ENCODE assay signal across 8 mouse cellular contexts in genomic region chr15:89195690-89196312, GRCm38 (mm10). TPM values are rescaled to one million over a fixed set of nuclear protein-coding genes. Genes with fewer than 3 reads are reported as not detected.
DNase-seq lines count a peak whose midpoint lies in the region; ATAC-seq and TF ChIP-seq lines count a peak whose summit lies in the region.

No protein-coding gene starts in this region.

- peak; percentile 85 for DNase-seq in c-Kit-positive CD71-positive TER-119-positive erythroid progenitor cells, embryonic 14.5 days (ENCODE audit: low spot score)
- DNase-seq in heart, postnatal 10 days: peak; percentile 94
- DNase-seq in layer of hippocampus, adult 18-20 months (ENCODE audit: low spot score in 2 of 2): peak; percentile 86 to 92
- peak; percentile 92 for DNase-seq in lung, embryonic 14.5 days
- peak; percentile 92 for DNase-seq in thymus, adult 2 months

- no peaks in the 10 kb centered on the region for H3K4me1 ChIP-seq in ES-Bruce4 (ENCODE audit: control insufficient read depth, insufficient read depth, low read length)
- peaks cover 16% of the 10 kb centered on the region for H3K4me1 ChIP-seq in forebrain, embryonic 13.5 days
- peaks cover 13% of the 10 kb centered on the region for H3K4me1 ChIP-seq in lung, embryonic 14.5 days (ENCODE audit: insufficient read depth)
- H3K4me1 ChIP-seq in olfactory bulb, adult 2 months (ENCODE audit: control insufficient read depth, insufficient read depth, low read length): peaks cover 8% of the 10 kb centered on the region
- peaks cover 14% of the 10 kb centered on the region for H3K4me1 ChIP-seq in thymus, adult 2 months (replicated peaks; ENCODE audit: control insufficient read depth, insufficient read depth, low read length)

- TF ChIP-seq CTCF in ES-Bruce4 (IDR thresholded peaks at IDR 0.05; ENCODE audit: low read depth, low read length): no peak
- TF ChIP-seq CTCF in lung, embryonic 14.5 days (IDR thresholded peaks at IDR 0.05; ENCODE audit: low read depth): no peak
- TF ChIP-seq CTCF in olfactory bulb, adult 2 months (IDR thresholded peaks at IDR 0.05; ENCODE audit: insufficient read depth, low read depth, low read length): no peak
- TF ChIP-seq CTCF in thymus, adult 2 months (IDR thresholded peaks at IDR 0.05; ENCODE audit: borderline replicate concordance, control insufficient read depth, extremely low read depth, insufficient read depth, low read length, poor library complexity): no peak

- H3K4me3 ChIP-seq in ES-Bruce4 (ENCODE audit: low read depth, low read length): peak overlapping the region; percentile 97
- peak overlapping the region; percentile 93 for H3K4me3 ChIP-seq in forebrain, embryonic 13.5 days
- peak overlapping the region; percentile 93 for H3K4me3 ChIP-seq in lung, embryonic 14.5 days (ENCODE audit: low read depth, low read length)
- H3K4me3 ChIP-seq in olfactory bulb, adult 2 months (ENCODE audit: insufficient read depth, low read depth, low read length): peak overlapping the region; percentile 92
- H3K4me3 ChIP-seq in thymus, adult 2 months (ENCODE audit: control insufficient read depth, insufficient read depth, low read length): peak overlapping the region; percentile 71

- intact Hi-C loops in heart, postnatal 10 days (cut with DNase I): loop anchor here (5.0 kb wide), 1 partner anchor 74 kb away; the partner anchor contains the start of gene Tubgcp6

- H3K27ac ChIP-seq in ES-Bruce4 (ENCODE audit: insufficient read depth, low read length): peak overlapping the region; percentile 89
- H3K27ac ChIP-seq in forebrain, embryonic 13.5 days: peak overlapping the region; percentile 97
- H3K27ac ChIP-seq in lung, embryonic 14.5 days (ENCODE audit: low read depth): peak overlapping the region; percentile 98
- peak overlapping the region; percentile 97 for H3K27ac ChIP-seq in olfactory bulb, adult 2 months (ENCODE audit: insufficient read depth, low read depth, low read length)
- peak overlapping the region; percentile 69 for H3K27ac ChIP-seq in thymus, adult 2 months (ENCODE audit: control insufficient read depth, insufficient read depth, low read length)

- no peaks in the 10 kb centered on the region for H3K36me3 ChIP-seq in ES-Bruce4 (ENCODE audit: control insufficient read depth, insufficient read depth, low read length, poor library complexity, severe bottlenecking)
- H3K36me3 ChIP-seq in forebrain, embryonic 13.5 days (ENCODE audit: poor library complexity, severe bottlenecking): peaks cover 16% of the 10 kb centered on the region; the same call in 1 of the 2 replicates
- no peaks in the 10 kb centered on the region for H3K36me3 ChIP-seq in lung, embryonic 14.5 days (ENCODE audit: insufficient read depth)
- no peaks in the 10 kb centered on the region for H3K36me3 ChIP-seq in thymus, adult 2 months (ENCODE audit: control insufficient read depth, insufficient read depth, low read length)

- H3K4me2 ChIP-seq in forebrain, embryonic 13.5 days: peak overlapping the region; percentile 76
- peak overlapping the region; percentile 85 for H3K4me2 ChIP-seq in lung, embryonic 14.5 days

- H3K27me3 ChIP-seq in ES-Bruce4 (ENCODE audit: control insufficient read depth, insufficient read depth, low read length, poor library complexity, severe bottlenecking): no peaks in the 10 kb centered on the region
- H3K27me3 ChIP-seq in forebrain, embryonic 13.5 days: no peaks in the 10 kb centered on the region
- H3K27me3 ChIP-seq in lung, embryonic 14.5 days (ENCODE audit: insufficient read depth, low read length): no peaks in the 10 kb centered on the region
- H3K27me3 ChIP-seq in thymus, adult 2 months (ENCODE audit: control insufficient read depth, insufficient read depth, low read length): no peaks in the 10 kb centered on the region

- WGBS in forebrain, embryonic 13.5 days: under 1% methylated on average over 25 of the region's 25 CpGs
- WGBS in lung, embryonic 14.5 days: under 1% methylated on average over 25 of the region's 25 CpGs
- WGBS in olfactory bulb, adult 2 months: 0% methylated on average over 25 of the region's 25 CpGs
- WGBS in thymus, adult 2 months: 1% methylated on average over 25 of the region's 25 CpGs

- H3K9ac ChIP-seq in ES-Bruce4 (ENCODE audit: low read depth, poor library complexity, severe bottlenecking): peak overlapping the region; percentile 96
- peak overlapping the region; percentile 98 for H3K9ac ChIP-seq in forebrain, embryonic 13.5 days
- H3K9ac ChIP-seq in lung, embryonic 14.5 days: peak overlapping the region; percentile 96

- no peaks in the 10 kb centered on the region for H3K9me3 ChIP-seq in ES-Bruce4 (replicated peaks; ENCODE audit: control insufficient read depth, insufficient read depth, low read length, poor library complexity, severe bottlenecking)
- H3K9me3 ChIP-seq in forebrain, embryonic 13.5 days (replicated peaks): no peaks in the 10 kb centered on the region
- no peaks in the 10 kb centered on the region for H3K9me3 ChIP-seq in lung, embryonic 14.5 days (ENCODE audit: low read depth, low read length)

- TF ChIP-seq POLR2A in ES-Bruce4 (IDR thresholded peaks at IDR 0.05; ENCODE audit: insufficient read depth, low read length): peak; percentile 64
- peak; percentile 89 for TF ChIP-seq POLR2A in olfactory bulb, adult 2 months (IDR thresholded peaks at IDR 0.05; ENCODE audit: insufficient read depth, low read depth, low read length)
- peak; percentile 63; the same call in 1 of the 2 replicates for TF ChIP-seq POLR2A in thymus, adult 2 months (IDR thresholded peaks at IDR 0.05; ENCODE audit: control insufficient read depth, extremely low read depth, insufficient read depth, low read length, poor library complexity)

- ATAC-seq in forebrain, embryonic 13.5 days: peak; percentile 94
- ATAC-seq in lung, embryonic 14.5 days (ENCODE audit: insufficient read depth): peak; percentile 97

- no peak for TF ChIP-seq EP300 in ES-Bruce4 (IDR thresholded peaks at IDR 0.05; ENCODE audit: insufficient read depth, low read depth, low read length)

RNA-seq across cellular contexts. Expression of gene Dennd6b, which starts 0.5 kb away (rescaled TPM):
- 9.1 and 10.0 TPM in 2 replicates for polyA plus RNA-seq in ES-Bruce4 (2011; ENCODE audit: insufficient read depth, insufficient read length, low read depth, missing spikeins)
- 40.7 and 47.7 TPM in 2 replicates for polyA plus RNA-seq in forebrain, embryonic 13.5 days (2015; fragmentation: Nextera tagmentation; extraction: Ambion mirVana)
- total RNA-seq in heart, postnatal 10 days (2021): 1 to 10 TPM; 8.6 TPM
- total RNA-seq in layer of hippocampus, adult 18-20 months (2021): 10 to 100 TPM; 34.8 to 39.1 TPM
- polyA plus RNA-seq in lung, embryonic 14.5 days (2014; fragmentation: Nextera tagmentation; extraction: Ambion mirVana): 9.2 and 11.0 TPM in 2 replicates
- polyA plus RNA-seq in olfactory bulb, adult 2 months (2012; ENCODE audit: insufficient read depth, insufficient read length, low replicate concordance, missing spikeins): not detected in 2 replicates
- polyA plus RNA-seq in thymus, adult 2 months (2012; rRNA removed): 42.3 and 50.1 TPM in 2 replicates

RNA-seq across cellular contexts. Expression of gene Plxnb2, which starts 15.2 kb away (rescaled TPM):
- 86.1 and 96.7 TPM in 2 replicates for polyA plus RNA-seq in ES-Bruce4 (2011; ENCODE audit: insufficient read depth, insufficient read length, low read depth, missing spikeins)
- 101 and 130 TPM in 2 replicates for polyA plus RNA-seq in forebrain, embryonic 13.5 days (2015; fragmentation: Nextera tagmentation; extraction: Ambion mirVana)
- total RNA-seq in heart, postnatal 10 days (2021): 100 to 1,000 TPM; 115 to 145 TPM
- total RNA-seq in layer of hippocampus, adult 18-20 months (2021): 10 to 100 TPM; 46.4 to 55.0 TPM
- 149 and 156 TPM in 2 replicates for polyA plus RNA-seq in lung, embryonic 14.5 days (2014; fragmentation: Nextera tagmentation; extraction: Ambion mirVana)
- 46.6 TPM in 1 of 2 replicates, not detected in the other for polyA plus RNA-seq in olfactory bulb, adult 2 months (2012; ENCODE audit: insufficient read depth, insufficient read length, low replicate concordance, missing spikeins)
- 42.8 and 54.6 TPM in 2 replicates for polyA plus RNA-seq in thymus, adult 2 months (2012; rRNA removed)

RNA-seq across cellular contexts. Expression of gene Ppp6r2, which starts 15.6 kb away (rescaled TPM):
- polyA plus RNA-seq in ES-Bruce4 (2011; ENCODE audit: insufficient read depth, insufficient read length, low read depth, missing spikeins): 13.3 and 14.3 TPM in 2 replicates
- polyA plus RNA-seq in forebrain, embryonic 13.5 days (2015; fragmentation: Nextera tagmentation; extraction: Ambion mirVana): 68.5 and 71.7 TPM in 2 replicates
- 10 to 100 TPM; 59.5 to 60.6 TPM for total RNA-seq in heart, postnatal 10 days (2021)
- total RNA-seq in layer of hippocampus, adult 18-20 months (2021): 100 to 1,000 TPM; 157 to 166 TPM
- polyA plus RNA-seq in lung, embryonic 14.5 days (2014; fragmentation: Nextera tagmentation; extraction: Ambion mirVana): 25.6 and 27.8 TPM in 2 replicates
- polyA plus RNA-seq in olfactory bulb, adult 2 months (2012; ENCODE audit: insufficient read depth, insufficient read length, low replicate concordance, missing spikeins): not detected in 2 replicates
- polyA plus RNA-seq in thymus, adult 2 months (2012; rRNA removed): 299 and 592 TPM in 2 replicates

RNA-seq across cellular contexts. Expression of gene Mapk11, which starts 46.4 kb away (rescaled TPM):
- polyA plus RNA-seq in ES-Bruce4 (2011; ENCODE audit: insufficient read depth, insufficient read length, low read depth, missing spikeins): 9.1 and 9.3 TPM in 2 replicates
- 43.0 and 45.5 TPM in 2 replicates for polyA plus RNA-seq in forebrain, embryonic 13.5 days (2015; fragmentation: Nextera tagmentation; extraction: Ambion mirVana)
- 1 to 10 TPM; 4.1 to 4.8 TPM for total RNA-seq in heart, postnatal 10 days (2021)
- 10 to 100 TPM; 19.2 to 21.2 TPM for total RNA-seq in layer of hippocampus, adult 18-20 months (2021)
- 11.3 and 13.3 TPM in 2 replicates for polyA plus RNA-seq in lung, embryonic 14.5 days (2014; fragmentation: Nextera tagmentation; extraction: Ambion mirVana)
- polyA plus RNA-seq in olfactory bulb, adult 2 months (2012; ENCODE audit: insufficient read depth, insufficient read length, low replicate concordance, missing spikeins): not detected in 2 replicates
- 27.3 and 28.6 TPM in 2 replicates for polyA plus RNA-seq in thymus, adult 2 months (2012; rRNA removed)

RNA-seq across cellular contexts. Expression of gene Mapk12, which starts 55.3 kb away (rescaled TPM):
- 33.2 and 38.2 TPM in 2 replicates for polyA plus RNA-seq in ES-Bruce4 (2011; ENCODE audit: insufficient read depth, insufficient read length, low read depth, missing spikeins)
- 9.1 and 11.7 TPM in 2 replicates for polyA plus RNA-seq in forebrain, embryonic 13.5 days (2015; fragmentation: Nextera tagmentation; extraction: Ambion mirVana)
- total RNA-seq in heart, postnatal 10 days (2021): 10 to 100 TPM; 23.8 to 24.8 TPM
- 1 to 10 TPM; 4.8 to 5.4 TPM for total RNA-seq in layer of hippocampus, adult 18-20 months (2021)
- 11.4 and 11.9 TPM in 2 replicates for polyA plus RNA-seq in lung, embryonic 14.5 days (2014; fragmentation: Nextera tagmentation; extraction: Ambion mirVana)
- not detected in 2 replicates for polyA plus RNA-seq in olfactory bulb, adult 2 months (2012; ENCODE audit: insufficient read depth, insufficient read length, low replicate concordance, missing spikeins)
- polyA plus RNA-seq in thymus, adult 2 months (2012; rRNA removed): 2.9 and 3.1 TPM in 2 replicates

Comparison
In these comparisons a context has a peak if more than half of its experiments do, and no peak if none do; other contexts are left out.
1. Peak in every context shown above with its lines: DNase-seq, ATAC-seq, H3K4me3 ChIP-seq and H3K27ac ChIP-seq.